Mouse (Mus musculus): Measurements from ENCODE around the gene Slc50a1. TPM values are rescaled to one million over a fixed set of nuclear protein-coding genes. Genes with fewer than 3 reads are reported as not detected.

Slc50a1 gene
- polyA plus RNA-seq (2012): 12.7 and 16.4 TPM in 2 replicates

GRCm38 (mm10) chr3:89270051-89270755 lies at the start of gene Slc50a1:
Gene Slc50a1 (minus strand): TSS chr3:89270570.

GRCm38 (mm10) chr3:89280606-89281511 lies 10.5 kb upstream of the Slc50a1 start, which contains the start of gene Efna1:
Gene Efna1 (minus strand): TSS chr3:89281142.

GRCm38 (mm10) chr3:89259076-89259475 lies 11.3 kb downstream of the Slc50a1 start, which contains the start of gene Dpm3:
Gene Dpm3 (plus strand): TSS chr3:89259358.

GRCm38 (mm10) chr3:89246261-89247100 lies 23.9 kb downstream of the Slc50a1 start, which contains the start of gene Trim46:
Gene Trim46 (minus strand): TSS chr3:89246309.

GRCm38 (mm10) chr3:89245688-89246171 lies 24.6 kb downstream of the Slc50a1 start, which contains the start of gene Krtcap2:
Gene Krtcap2 (plus strand): TSS chr3:89245966.

GRCm38 (mm10) chr3:89228836-89229235 lies 41.5 kb downstream of the Slc50a1 start, which contains the start of gene Muc1:
Gene Muc1 (plus strand): TSS chr3:89229057.

GRCm38 (mm10) chr3:89226900-89227299 lies 43.5 kb downstream of the Slc50a1 start, which contains the start of gene Mtx1:
Gene Mtx1 (minus strand): TSS chr3:89227088.

Other genes starting within 250 kb of the Slc50a1 start
- 33.6 and 37.2 TPM in 2 replicates for gene Rusc1, start 177.3 kb downstream of the Slc50a1 start, polyA plus RNA-seq (2012)
- 1.0 and 1.1 TPM in 2 replicates for gene Gm43738, start 169.5 kb downstream of the Slc50a1 start, polyA plus RNA-seq (2012)
- 5.8 and 10.1 TPM in 2 replicates for gene Fdps, start 168.6 kb downstream of the Slc50a1 start, polyA plus RNA-seq (2012)
- gene Pklr, start 134.4 kb downstream of the Slc50a1 start, polyA plus RNA-seq (2012): 27.8 and 36.5 TPM in 2 replicates
- gene Hcn3, start 110.4 kb downstream of the Slc50a1 start, polyA plus RNA-seq (2012): 1.8 and 2.5 TPM in 2 replicates
- 49.2 and 71.4 TPM in 2 replicates for gene Clk2, start 105.8 kb downstream of the Slc50a1 start, polyA plus RNA-seq (2012)
- gene Scamp3, start 93.1 kb downstream of the Slc50a1 start, polyA plus RNA-seq (2012): 366 and 382 TPM in 2 replicates
- 253 and 287 TPM in 2 replicates for gene Fam189b, start 87.4 kb downstream of the Slc50a1 start, polyA plus RNA-seq (2012)
- gene Gba, start 67.6 kb downstream of the Slc50a1 start, polyA plus RNA-seq (2012): 9.8 and 12.3 TPM in 2 replicates
- gene Thbs3, start 55.4 kb downstream of the Slc50a1 start, polyA plus RNA-seq (2012): 0.61 and 2.0 TPM in 2 replicates
- 318 and 336 TPM in 2 replicates for gene Mtx1, start 43.5 kb downstream of the Slc50a1 start, polyA plus RNA-seq (2012)
- 0.56 and 0.64 TPM in 2 replicates for gene Muc1, start 41.5 kb downstream of the Slc50a1 start, polyA plus RNA-seq (2012)
- 235 and 304 TPM in 2 replicates for gene Krtcap2, start 24.6 kb downstream of the Slc50a1 start, polyA plus RNA-seq (2012)
- 9.2 and 11.3 TPM in 2 replicates for gene Trim46, start 24.3 kb downstream of the Slc50a1 start, polyA plus RNA-seq (2012)
- gene Dpm3, start 11.2 kb downstream of the Slc50a1 start, polyA plus RNA-seq (2012): 448 and 506 TPM in 2 replicates
- not detected in 2 replicates for gene Efna1, start 10.6 kb upstream of the Slc50a1 start, polyA plus RNA-seq (2012)
- 0.83 and 0.91 TPM in 2 replicates for gene Efna3, start 52.4 kb upstream of the Slc50a1 start, polyA plus RNA-seq (2012)
- gene Efna4, start 67.5 kb upstream of the Slc50a1 start, polyA plus RNA-seq (2012): 3.1 and 4.1 TPM in 2 replicates
- gene Adam15, start 79.4 kb upstream of the Slc50a1 start, polyA plus RNA-seq (2012): 195 and 256 TPM in 2 replicates
- not detected in 2 replicates for gene Dcst2, start 91.4 kb upstream of the Slc50a1 start, polyA plus RNA-seq (2012)
- not detected in 2 replicates for gene Dcst1, start 94.7 kb upstream of the Slc50a1 start, polyA plus RNA-seq (2012)
- gene Zbtb7b, start 124.2 kb upstream of the Slc50a1 start, polyA plus RNA-seq (2012): 42.9 and 63.7 TPM in 2 replicates
- gene Lenep, start 132.2 kb upstream of the Slc50a1 start, polyA plus RNA-seq (2012): 0.05 and 0.10 TPM in 2 replicates
- 17.5 and 17.9 TPM in 2 replicates for gene Flad1, start 141.3 kb upstream of the Slc50a1 start, polyA plus RNA-seq (2012)
- gene Cks1b, start 147.8 kb upstream of the Slc50a1 start, polyA plus RNA-seq (2012): 66.6 and 73.2 TPM in 2 replicates
- gene Shc1, start 147.9 kb upstream of the Slc50a1 start, polyA plus RNA-seq (2012): 117 and 151 TPM in 2 replicates
- gene Pygo2, start 159.6 kb upstream of the Slc50a1 start, polyA plus RNA-seq (2012): 111 and 155 TPM in 2 replicates
- gene Pbxip1, start 166.1 kb upstream of the Slc50a1 start, polyA plus RNA-seq (2012): 18.0 and 19.0 TPM in 2 replicates
- gene Pmvk, start 184.0 kb upstream of the Slc50a1 start, polyA plus RNA-seq (2012): 9.1 and 14.1 TPM in 2 replicates
- gene Kcnn3, start 249.6 kb upstream of the Slc50a1 start, polyA plus RNA-seq (2012): 0.02 and 0.08 TPM in 2 replicates